Mouse (Mus musculus) E14TG2a.4 (cell line): Measurements from ENCODE around the gene 5430419D17Rik.

Source experiments
- H3K27me3 ChIP-seq: 2 replicates; pipeline ENCODE4 v1.6.1; 2014; ENCODE audit warnings: low read length, control low read depth; ENCODE audit not compliant: insufficient read depth
- H3K36me3 ChIP-seq: 2 replicates; pipeline ENCODE4 v1.6.1; 2014; ENCODE audit warnings: low read length, control low read depth; ENCODE audit not compliant: insufficient read depth
- H3K4me1 ChIP-seq: replicated peaks from 2 replicates; pipeline ENCODE4 v1.6.1; 2014; ENCODE audit warnings: low read depth, low read length, control low read depth
- H3K4me3 ChIP-seq: replicated peaks from 2 replicates; pipeline ENCODE4 v1.5.1; 2014; ENCODE audit warnings: mild to moderate bottlenecking, low read length
- H3K9me3 ChIP-seq: 2 replicates; pipeline ENCODE4 v1.6.1; 2014; ENCODE audit warnings: low read length, control low read depth
- CTCF ChIP-seq: conservative IDR thresholded peaks from 2 replicates; pipeline ENCODE4 v1.5.1; 2014; ENCODE audit warnings: low read length
- NANOG ChIP-seq: IDR thresholded peaks from 2 replicates; pipeline ENCODE4 v1.6.1; 2014; ENCODE audit warnings: borderline replicate concordance, low read length, mixed read lengths
- POU5F1 ChIP-seq: IDR thresholded peaks from 2 replicates; pipeline ENCODE4 v1.6.1; 2014; ENCODE audit warnings: low read length, borderline replicate concordance

Gene 5430419D17Rik

DNA sequence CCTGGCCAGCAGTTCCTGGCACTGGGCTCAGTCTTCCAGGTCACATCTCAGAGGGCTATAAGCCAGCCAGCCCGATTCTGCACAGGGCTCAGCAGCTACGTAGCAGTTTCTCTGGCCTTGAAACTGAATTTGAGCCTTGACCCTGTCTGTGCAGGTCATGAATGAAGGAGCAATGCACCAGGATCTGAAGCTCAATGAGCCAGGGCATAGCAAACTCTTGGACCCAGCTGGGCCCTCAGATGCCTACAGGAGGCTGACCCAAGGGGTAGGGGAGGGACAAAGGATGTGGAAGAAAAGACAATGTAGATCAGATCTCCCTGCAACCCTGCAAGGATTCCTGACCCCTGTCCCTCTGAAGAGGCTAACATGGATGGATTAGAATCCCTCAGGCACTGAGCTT is 148.0 kb downstream of the 5430419D17Rik start, which contains the start of gene Cuzd1:
Gene Cuzd1, minus strand, starts transcription at position 101 of the 400 bp plus-strand sequence.
- Histone ChIP-seq H3K4me1 (0 out of 2 replicates have a peak, but pooled peaks cover 2% of the 10 kb centered on the region), H3K36me3 (no peaks in the 10 kb centered on the region), H3K9me3 (no peaks in the 10 kb centered on the region), H3K27me3 (no peaks in the 10 kb centered on the region), H3K4me3 (no peak within 1 kb of the TSS)
- TF ChIP-seq CTCF (no peak), NANOG (no peak), POU5F1 (no peak)

DNA sequence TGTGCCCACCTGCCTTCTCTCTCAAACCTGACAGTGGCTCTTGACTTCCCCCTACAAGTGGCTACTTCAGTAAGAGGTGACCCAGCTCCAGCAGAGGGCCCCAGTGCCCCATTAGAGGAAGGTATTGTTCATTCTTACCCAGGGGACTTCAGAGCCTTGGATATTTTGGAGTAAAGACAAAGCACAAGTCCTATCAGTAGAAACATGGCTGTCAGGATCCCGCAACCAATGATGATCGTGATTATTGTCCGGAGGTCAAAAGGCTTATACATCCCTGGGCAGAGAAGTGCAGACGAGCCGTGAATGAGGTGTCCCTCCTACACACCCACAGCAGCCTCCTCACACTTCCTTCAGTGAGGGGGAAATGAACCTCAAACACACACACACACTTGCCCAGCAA is 152.9 kb downstream of the 5430419D17Rik start:
- Histone ChIP-seq H3K27me3 (no peaks in the 10 kb centered on the region), H3K36me3 (no peaks in the 10 kb centered on the region), H3K4me1 (no peaks in the 10 kb centered on the region), H3K9me3 (no peaks in the 10 kb centered on the region), H3K4me3 (no peak overlapping the region)
- no peak for TF ChIP-seq CTCF

DNA sequence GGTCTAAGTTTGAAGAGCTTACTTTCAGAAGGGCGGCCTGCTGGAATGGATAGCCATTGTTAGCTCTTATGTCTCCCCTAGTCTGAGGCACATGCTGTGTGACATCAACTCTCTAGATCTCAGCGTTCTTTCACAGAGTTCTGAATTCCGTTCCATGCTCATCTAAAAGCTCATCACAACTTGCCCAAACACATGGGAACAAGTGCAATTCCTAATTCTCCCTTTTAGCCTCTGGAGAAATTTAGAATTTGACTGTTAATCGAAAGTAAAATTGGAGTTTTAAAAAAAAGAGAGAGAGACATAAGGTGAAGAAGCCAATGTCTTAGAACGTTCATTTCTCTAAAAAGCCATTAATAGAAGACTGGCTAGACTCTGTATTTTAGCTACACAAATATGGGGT is 155.2 kb downstream of the 5430419D17Rik start, which contains the start of gene Fam24b:
Gene Fam24b, minus strand, starts transcription at position 101 of the 400 bp plus-strand sequence.
- H3K4me3 ChIP-seq, result no peak within 1 kb of the TSS
- no peaks in the 10 kb centered on the region for H3K36me3 ChIP-seq
- no peak for TF ChIP-seq CTCF
- TF ChIP-seq POU5F1, result no peak
- no peak for TF ChIP-seq NANOG
- H3K4me1 ChIP-seq, result no peaks in the 10 kb centered on the region
- no peaks in the 10 kb centered on the region for H3K27me3 ChIP-seq
- H3K9me3 ChIP-seq, result no peaks in the 10 kb centered on the region

- H3K9me3 ChIP-seq, result no peaks in the 10 kb centered on the region
- H3K27me3 ChIP-seq, result no peaks in the 10 kb centered on the region
- no peaks in the 10 kb centered on the region for H3K36me3 ChIP-seq
- no peak overlapping the region for H3K4me3 ChIP-seq
- H3K4me1 ChIP-seq, result no peaks in the 10 kb centered on the region
- TF ChIP-seq POU5F1 (no peak), CTCF (no peak), NANOG (no peak)
Measured at GRCm38 (mm10) chr7:131331688-131332087, 157.5 kb downstream of the 5430419D17Rik start.

GRCm38 (mm10) chr7:131333564-131333963 is 159.4 kb downstream of the 5430419D17Rik start, which contains the start of gene Fam24a:
Gene Fam24a (plus strand): TSS chr7:131333864.
- Histone ChIP-seq H3K4me3 (no peak within 1 kb of the TSS), H3K9me3 (no peaks in the 10 kb centered on the region), H3K27me3 (no peaks in the 10 kb centered on the region), H3K4me1 (peaks cover 11% of the 10 kb centered on the region), H3K36me3 (0 out of 2 replicates have a peak, but pooled peaks cover 4% of the 10 kb centered on the region)
- TF ChIP-seq CTCF, result no peak
- no peak for TF ChIP-seq NANOG
- TF ChIP-seq POU5F1, result no peak

DNA sequence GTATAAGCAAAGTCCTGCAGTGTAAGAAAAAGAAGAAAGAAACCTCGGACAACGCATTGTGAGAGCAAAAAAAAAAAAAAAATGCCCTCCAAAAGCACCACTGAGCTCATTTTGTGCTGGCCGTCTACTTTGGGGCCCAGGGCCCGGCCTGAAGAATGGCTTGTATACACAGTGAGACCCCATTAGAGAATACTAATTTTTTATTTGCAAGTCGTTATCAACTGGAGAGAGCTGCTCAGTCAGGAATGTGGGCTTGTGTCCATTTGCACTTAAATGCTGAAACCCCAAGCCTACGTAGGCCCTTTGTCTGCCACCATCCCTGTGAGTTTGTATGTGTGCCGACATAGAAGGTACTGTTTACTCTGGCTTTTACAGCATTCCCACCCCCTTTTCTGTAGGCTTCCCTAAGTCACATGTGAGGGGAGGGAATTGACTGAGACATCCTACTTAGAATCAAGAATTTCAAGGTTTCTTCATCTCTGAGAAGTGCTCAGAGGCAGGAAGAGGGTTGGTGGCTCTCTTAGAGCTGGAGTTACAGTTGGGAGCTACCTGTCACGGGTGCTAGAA is 163.4 kb downstream of the 5430419D17Rik start:
- TF ChIP-seq POU5F1 (no peak), NANOG (no peak), CTCF (no peak)
- no peak overlapping the region for H3K4me3 ChIP-seq
- peaks cover 11% of the 10 kb centered on the region for H3K4me1 ChIP-seq
- H3K9me3 ChIP-seq, result no peaks in the 10 kb centered on the region
- H3K27me3 ChIP-seq, result no peaks in the 10 kb centered on the region
- H3K36me3 ChIP-seq, result peaks cover 37% of the 10 kb centered on the region

DNA sequence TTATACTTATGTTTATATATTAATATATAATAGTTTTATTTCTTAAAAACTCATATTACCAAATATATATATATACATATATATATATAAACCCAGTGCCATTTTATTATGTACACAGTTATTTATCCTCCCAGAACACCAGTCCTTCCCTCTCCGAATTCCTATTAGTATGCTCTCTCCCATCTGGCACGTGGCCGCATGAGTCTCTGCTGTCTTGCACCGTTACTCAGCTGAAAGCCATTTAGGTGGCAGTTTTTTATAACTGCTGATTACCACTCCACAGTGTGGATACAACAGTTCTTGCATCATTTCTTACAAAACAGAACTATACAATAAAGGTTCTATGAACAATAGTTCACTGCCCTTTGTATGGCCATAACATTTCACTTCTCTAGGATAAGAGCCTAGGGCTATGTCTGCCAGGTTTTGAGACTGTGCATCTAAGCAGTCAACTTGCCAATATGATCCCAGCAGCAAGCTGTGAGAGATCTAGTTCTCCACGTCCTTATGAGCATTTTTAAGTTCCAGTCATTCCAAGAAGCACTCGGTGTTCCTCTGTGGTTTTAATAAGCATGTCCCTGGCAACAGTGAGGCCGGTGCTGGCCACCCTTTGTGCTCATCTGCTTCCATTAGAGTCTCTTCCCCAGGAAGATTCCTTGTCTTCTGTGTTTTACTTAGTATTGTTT is 171.8 kb downstream of the 5430419D17Rik start:
- TF ChIP-seq POU5F1 (no peak), CTCF (no peak), NANOG (no peak)
- H3K9me3 ChIP-seq, result no peaks in the 10 kb centered on the region
- H3K4me3 ChIP-seq, result no peak overlapping the region
- peaks cover 16% of the 10 kb centered on the region; the same call in 1 of the 2 replicates for H3K4me1 ChIP-seq
- H3K36me3 ChIP-seq, result peaks cover 80% of the 10 kb centered on the region
- no peaks in the 10 kb centered on the region for H3K27me3 ChIP-seq
